Mouse (Mus musculus): ENCODE data around the gene Vmn2r29. TPM values are rescaled to one million over a fixed set of nuclear protein-coding genes. Genes with fewer than 3 reads are reported as not detected.
"Not testable (repeated sequence)": the region's sequence is repeated elsewhere in the genome, so short reads cannot be mapped to it uniquely, and the experiment has no call there.

The Vmn2r29 gene
- polyA plus RNA-seq (2014; fragmentation: Nextera tagmentation; extraction: Ambion mirVana), result 2.5 and 3.5 TPM in 2 replicates

- WGBS, result no CpG with 5 or more reads among the region's 1 CpGs
Observed at GRCm38 (mm10) chr7:7247228-7247627, at the start of gene Vmn2r29. Gene Vmn2r29, minus strand, starts transcription at chr7:7247328.

DNA sequence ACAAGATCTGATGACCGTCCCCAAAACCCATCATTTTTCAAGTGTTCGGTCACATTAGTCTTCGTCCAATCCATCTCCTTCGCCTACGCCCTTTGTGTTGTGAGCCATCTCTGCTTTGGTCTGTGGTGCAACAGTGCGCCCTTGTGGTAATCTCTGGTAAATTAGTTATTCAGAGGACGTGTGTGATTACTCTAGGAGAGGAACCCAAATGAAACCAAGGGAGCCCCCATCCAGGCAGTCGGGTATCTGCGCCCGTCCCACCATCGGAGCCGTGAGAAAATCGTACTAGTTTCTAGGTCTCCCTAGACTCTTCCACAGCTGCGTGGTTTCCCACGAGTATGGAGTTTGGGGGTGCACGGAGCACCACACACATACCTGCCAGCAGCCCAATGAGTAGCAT, 48.5 kb upstream of the Vmn2r29 start:
- peaks cover 56% of the 10 kb centered on the region for H3K36me3 ChIP-seq (replicated peaks; ENCODE audit: control insufficient read depth, insufficient read depth)
- DNase-seq (ENCODE audit: low spot score), result peak; percentile 66
- 77% methylated on average over 16 of the region's 16 CpGs for WGBS

More at GRCm38 (mm10) chr7:7247228-7247627, at the start of gene Vmn2r29:
- not testable (repeated sequence) for H3K36me3 ChIP-seq (replicated peaks; ENCODE audit: control insufficient read depth, insufficient read depth); ATAC-seq (ENCODE audit: low FRiP score); DNase-seq (ENCODE audit: low spot score); H3K4me1 ChIP-seq (replicated peaks; ENCODE audit: control insufficient read depth, insufficient read depth, low read length); H3K9ac ChIP-seq; H3K4me3 ChIP-seq (replicated peaks; ENCODE audit: low read length); H3K27ac ChIP-seq; H3K9me3 ChIP-seq (ENCODE audit: control insufficient read depth, low read length); H3K27me3 ChIP-seq (ENCODE audit: control insufficient read depth, insufficient read depth, low read length); H3K4me2 ChIP-seq (replicated peaks)

GRCm38 (mm10) chr7:7281383-7281782, 34.3 kb upstream of the Vmn2r29 start:
- Histone ChIP-seq H3K4me2 (replicated peaks) (no peak overlapping the region), H3K27me3 (ENCODE audit: control insufficient read depth, insufficient read depth, low read length) (no peaks in the 10 kb centered on the region), H3K27ac (no peak overlapping the region), H3K4me1 (replicated peaks; ENCODE audit: control insufficient read depth, insufficient read depth, low read length) (no peaks in the 10 kb centered on the region), H3K4me3 (replicated peaks; ENCODE audit: low read length) (no peak overlapping the region), H3K9me3 (ENCODE audit: control insufficient read depth, low read length) (no peaks in the 10 kb centered on the region), H3K9ac (no peak overlapping the region), H3K36me3 (replicated peaks; ENCODE audit: control insufficient read depth, insufficient read depth) (peaks cover 41% of the 10 kb centered on the region)
- 77% methylated on average over 1 of the region's 1 CpGs for WGBS
- DNase-seq (ENCODE audit: low spot score) (no peak), ATAC-seq (ENCODE audit: low FRiP score) (no peak)

More for the DNA sequence above, 48.5 kb upstream of the Vmn2r29 start:
- Histone ChIP-seq H3K9me3 (ENCODE audit: control insufficient read depth, low read length) (0 out of 2 replicates have a peak, but pooled peaks cover 4% of the 10 kb centered on the region), H3K4me2 (replicated peaks) (no peak overlapping the region), H3K4me3 (replicated peaks; ENCODE audit: low read length) (no peak overlapping the region; the same call in 1 of the 2 replicates), H3K9ac (no peak overlapping the region), H3K27ac (no peak overlapping the region), H3K4me1 (replicated peaks; ENCODE audit: control insufficient read depth, insufficient read depth, low read length) (no peaks in the 10 kb centered on the region), H3K27me3 (ENCODE audit: control insufficient read depth, insufficient read depth, low read length) (no peaks in the 10 kb centered on the region)
- no peak for ATAC-seq (ENCODE audit: low FRiP score)

- Histone ChIP-seq H3K27ac (peak within 1 kb of the TSS; percentile 66), H3K9ac (peak within 1 kb of the TSS; percentile 54), H3K4me2 (replicated peaks) (peak within 1 kb of the TSS; percentile 47), H3K36me3 (replicated peaks; ENCODE audit: control insufficient read depth, insufficient read depth) (peaks cover 16% of the 10 kb centered on the region), H3K4me3 (replicated peaks; ENCODE audit: low read length) (peak within 1 kb of the TSS; percentile 36)
- not testable (repeated sequence) for H3K4me1 ChIP-seq (replicated peaks; ENCODE audit: control insufficient read depth, insufficient read depth, low read length); H3K9me3 ChIP-seq (ENCODE audit: control insufficient read depth, low read length); H3K27me3 ChIP-seq (ENCODE audit: control insufficient read depth, insufficient read depth, low read length)
- 40% methylated on average over 45 of the region's 45 CpGs for WGBS
- ATAC-seq (ENCODE audit: low FRiP score) (peak; percentile 99), DNase-seq (ENCODE audit: low spot score) (peak; percentile 82)
Observed at GRCm38 (mm10) chr7:7277966-7278567, 30.9 kb upstream of the Vmn2r29 start, which contains the start of gene Gm45844. Gene Gm45844, minus strand, starts transcription at chr7:7278289.

DNA sequence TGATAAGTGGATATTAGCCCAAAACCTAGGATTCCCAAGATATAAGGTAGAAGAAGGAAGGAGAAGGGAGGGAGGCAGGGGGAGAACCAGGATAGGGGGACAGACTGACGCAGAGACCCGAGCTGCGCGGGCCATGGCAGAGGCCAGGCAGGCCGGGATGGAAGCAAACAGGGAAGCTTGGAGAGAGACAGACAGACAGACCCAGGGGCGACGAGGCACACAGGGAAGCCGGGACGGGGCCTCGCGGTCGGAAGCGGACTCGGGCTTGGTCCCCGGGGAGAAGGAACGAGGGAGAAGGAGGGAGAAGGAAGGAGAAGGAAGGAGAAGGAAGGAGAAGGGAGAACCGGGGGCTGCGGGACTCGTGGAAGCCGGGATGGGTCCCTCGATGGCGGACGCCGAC, 30.4 kb upstream of the Vmn2r29 start:
- not testable (repeated sequence) for ATAC-seq (ENCODE audit: low FRiP score); H3K27me3 ChIP-seq (ENCODE audit: control insufficient read depth, insufficient read depth, low read length); DNase-seq (ENCODE audit: low spot score); H3K9me3 ChIP-seq (ENCODE audit: control insufficient read depth, low read length); H3K4me1 ChIP-seq (replicated peaks; ENCODE audit: control insufficient read depth, insufficient read depth, low read length)
- Histone ChIP-seq H3K4me2 (replicated peaks) (peak overlapping the region; percentile 47), H3K27ac (peak overlapping the region; percentile 66), H3K4me3 (replicated peaks; ENCODE audit: low read length) (peak overlapping the region; percentile 36), H3K36me3 (replicated peaks; ENCODE audit: control insufficient read depth, insufficient read depth) (peaks cover 10% of the 10 kb centered on the region), H3K9ac (peak overlapping the region; percentile 54)
- 54% methylated on average over 24 of the region's 24 CpGs for WGBS

- H3K4me1 ChIP-seq (replicated peaks; ENCODE audit: control insufficient read depth, insufficient read depth, low read length); H3K27ac ChIP-seq; ATAC-seq (ENCODE audit: low FRiP score); H3K9me3 ChIP-seq (ENCODE audit: control insufficient read depth, low read length); H3K27me3 ChIP-seq (ENCODE audit: control insufficient read depth, insufficient read depth, low read length): not testable (repeated sequence)
- WGBS, result 2% methylated on average over 24 of the region's 24 CpGs
- peak; percentile 42 for DNase-seq (ENCODE audit: low spot score)
- Histone ChIP-seq H3K9ac (peak within 1 kb of the TSS; percentile 62), H3K4me3 (replicated peaks; ENCODE audit: low read length) (peak within 1 kb of the TSS; percentile 41), H3K4me2 (replicated peaks) (peak within 1 kb of the TSS; percentile 69), H3K36me3 (replicated peaks; ENCODE audit: control insufficient read depth, insufficient read depth) (peaks cover 13% of the 10 kb centered on the region; the same call in 1 of the 2 replicates)
Observed at GRCm38 (mm10) chr7:7209313-7210151, 37.6 kb downstream of the Vmn2r29 start, which contains the start of gene Zfp772. Gene Zfp772, minus strand, starts transcription at chr7:7209998.

GRCm38 (mm10) chr7:7188191-7188942, 58.8 kb downstream of the Vmn2r29 start:
- Histone ChIP-seq H3K4me2 (replicated peaks) (peak overlapping the region; percentile 42), H3K27ac (no peak overlapping the region)
- ATAC-seq (ENCODE audit: low FRiP score), result peak; percentile 97

GRCm38 (mm10) chr7:7187417-7188190, 59.5 kb downstream of the Vmn2r29 start:
- H3K9me3 ChIP-seq (ENCODE audit: control insufficient read depth, low read length), result no peaks in the 10 kb centered on the region
- H3K4me2 ChIP-seq (replicated peaks), result peak overlapping the region; percentile 42
- H3K27me3 ChIP-seq (ENCODE audit: control insufficient read depth, insufficient read depth, low read length), result no peaks in the 10 kb centered on the region
- no peaks in the 10 kb centered on the region for H3K4me1 ChIP-seq (replicated peaks; ENCODE audit: control insufficient read depth, insufficient read depth, low read length)
- H3K9ac ChIP-seq, result peak overlapping the region; percentile 51
- no peak overlapping the region for H3K27ac ChIP-seq
- no peak for DNase-seq (ENCODE audit: low spot score)
- peaks cover 11% of the 10 kb centered on the region for H3K36me3 ChIP-seq (replicated peaks; ENCODE audit: control insufficient read depth, insufficient read depth)
- 36% methylated on average over 13 of the region's 13 CpGs for WGBS
- ATAC-seq (ENCODE audit: low FRiP score), result peak; percentile 77
- H3K4me3 ChIP-seq (replicated peaks; ENCODE audit: low read length), result peak overlapping the region; percentile 53

More at GRCm38 (mm10) chr7:7188191-7188942, 58.8 kb downstream of the Vmn2r29 start:
- Histone ChIP-seq H3K9me3 (ENCODE audit: control insufficient read depth, low read length) (no peaks in the 10 kb centered on the region), H3K9ac (peak overlapping the region; percentile 51), H3K4me3 (replicated peaks; ENCODE audit: low read length) (peak overlapping the region; percentile 53), H3K36me3 (replicated peaks; ENCODE audit: control insufficient read depth, insufficient read depth) (peaks cover 3% of the 10 kb centered on the region; the same call in 1 of the 2 replicates), H3K4me1 (replicated peaks; ENCODE audit: control insufficient read depth, insufficient read depth, low read length) (no peaks in the 10 kb centered on the region), H3K27me3 (ENCODE audit: control insufficient read depth, insufficient read depth, low read length) (no peaks in the 10 kb centered on the region)
- DNase-seq (ENCODE audit: low spot score), result peak; percentile 73
- WGBS, result 12% methylated on average over 18 of the region's 18 CpGs
